Mouse (Mus musculus) liver, embryonic 14.5 days (tissue): ENCODE results near the gene Prkg1.

Experiments
- CTCF ChIP-seq: IDR thresholded peaks from 2 replicates; pipeline ENCODE4 v1.5.1; 2016; ENCODE audit warnings: antibody characterized with exemption, low read depth, control low read depth
- EP300 ChIP-seq: IDR thresholded peaks from 2 replicates; pipeline ENCODE4 v1.6.1; 2016; ENCODE audit warnings: antibody characterized with exemption, low read depth

- no peak for TF ChIP-seq CTCF
- no peak for TF ChIP-seq EP300
These were observed 1073.6 kb downstream of the Prkg1 start for GRCm38 (mm10) chr19:30691258-30691657.
